Mouse (Mus musculus) kidney, adult 2 months (tissue): Measurements from ENCODE around the gene Eif3c.

Experiments used
- CTCF ChIP-seq: fragments of 200-500 bp; conservative IDR thresholded peaks from 2 replicates; pipeline ENCODE4 v1.5.1; 2011; ENCODE audit warnings: low read depth, mild to moderate bottlenecking, control low read depth, low read length, moderate library complexity, mixed read lengths; ENCODE audit not compliant: insufficient read depth, insufficient read length
- POLR2A ChIP-seq: fragments of 200-500 bp; IDR thresholded peaks from one replicate; pipeline ENCODE4 v1.6.1; 2011; ENCODE audit warnings: low read depth, low read length, control low read depth

DNA sequence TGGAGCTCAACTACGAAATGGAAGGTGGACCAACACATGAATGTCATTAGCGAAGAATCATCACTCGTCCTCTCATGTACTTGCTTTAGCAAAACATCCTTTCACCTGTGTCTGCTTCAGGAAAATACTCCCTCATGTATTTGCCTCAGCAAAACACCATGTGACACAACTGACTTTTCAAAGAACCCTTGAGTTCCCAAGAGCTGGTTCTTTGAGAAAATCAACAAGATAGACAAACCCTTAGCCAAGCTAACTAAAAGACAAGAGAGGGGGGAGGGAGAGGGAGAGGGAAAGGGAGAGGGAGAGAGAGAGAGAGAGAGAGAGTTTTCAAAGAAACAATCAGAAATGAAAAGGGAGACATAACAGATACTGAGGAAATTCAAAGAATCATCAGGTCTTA is 42.9 kb downstream of the Eif3c start:
- TF ChIP-seq CTCF = no peak
- TF ChIP-seq POLR2A = no peak
